Mouse (Mus musculus) hindbrain, postnatal 0 days (tissue): ENCODE results near the gene Lrrc3. TPM values are rescaled to one million over a fixed set of nuclear protein-coding genes. Genes with fewer than 3 reads are reported as not detected.

ENCODE experiments used
- ATAC-seq: fragments of 200-750 bp; cut with Nextera tagmentation; 2 replicates; pipeline ENCODE4 v1.8.0; 2017; ENCODE audit warnings: mild to moderate bottlenecking, moderate TSS enrichment, moderate library complexity
- DNase-seq: peaks from one replicate; pipeline ENCODE4 v3.0.0-alpha.2; 2015; ENCODE audit warnings: low spot score
- H3K27ac ChIP-seq: fragments of 300-500 bp; sonication (generic); 2 replicates; pipeline ENCODE4 v1.5.1; 2014; ENCODE audit warnings: mild to moderate bottlenecking
- H3K27me3 ChIP-seq: fragments of 300-500 bp; sonication (generic); 2 replicates; pipeline ENCODE4 v1.6.1; 2014; ENCODE audit warnings: low read length, mixed read lengths; ENCODE audit not compliant: insufficient read depth
- H3K36me3 ChIP-seq: fragments of 300-500 bp; sonication (generic); 2 replicates; pipeline ENCODE4 v1.6.1; 2014; ENCODE audit warnings: low read length, mixed read lengths; ENCODE audit not compliant: insufficient read depth
- H3K4me1 ChIP-seq: fragments of 300-500 bp; sonication (generic); 2 replicates; pipeline ENCODE4 v1.6.1; 2014; ENCODE audit warnings: antibody characterized with exemption, low read length, mixed read lengths; ENCODE audit not compliant: insufficient read depth
- H3K4me2 ChIP-seq: fragments of 300-500 bp; sonication (generic); 2 replicates; pipeline ENCODE4 v1.6.1; 2014; ENCODE audit warnings: low read depth, mild to moderate bottlenecking, low read length, moderate library complexity, mixed read lengths
- H3K4me3 ChIP-seq: fragments of 300-500 bp; sonication (generic); 2 replicates; pipeline ENCODE4 v1.5.1; 2014; ENCODE audit warnings: low read length
- H3K9ac ChIP-seq: fragments of 300-500 bp; sonication (generic); replicated peaks from 2 replicates; pipeline ENCODE4 v1.6.1; 2014; ENCODE audit warnings: mild to moderate bottlenecking, low read length, moderate library complexity, mixed read lengths
- H3K9me3 ChIP-seq: fragments of 300-500 bp; sonication (generic); 2 replicates; pipeline ENCODE4 v1.6.1; 2016; ENCODE audit warnings: low read length, mixed read lengths
- CTCF ChIP-seq: IDR thresholded peaks from 2 replicates; pipeline ENCODE4 v1.5.1; 2016; ENCODE audit warnings: antibody characterized with exemption, control low read depth, low read depth
- WGBS: fragments of 180-500 bp; shearing (Covaris S2); extraction: QIAGEN DNeasy Blood & Tissue Kit; methylation state at CpG from one replicate; pipeline ENCODE4 v1.1.7; 2014; 5-methylcytosine and 5-hydroxymethylcytosine counted together
- polyA plus RNA-seq: library from polyadenylated mRNA; unstranded; fragments of >200 nt; fragmentation: Nextera tagmentation; extraction: Ambion mirVana; gene quantifications from 2 replicates; pipeline ENCODE4 v1.2.1, GENCODE M21; 2015
- total RNA-seq: library from RNA; depleted of rRNA; stranded (reverse); fragments of >200 nt; gene quantifications from 2 replicates; pipeline ENCODE4 v1.2.3, GENCODE M21; 2014

The Lrrc3 gene
- total and polyA plus RNA-seq, 2 experiments from 2014 or later: 24.3 to 31.4 TPM

DNA sequence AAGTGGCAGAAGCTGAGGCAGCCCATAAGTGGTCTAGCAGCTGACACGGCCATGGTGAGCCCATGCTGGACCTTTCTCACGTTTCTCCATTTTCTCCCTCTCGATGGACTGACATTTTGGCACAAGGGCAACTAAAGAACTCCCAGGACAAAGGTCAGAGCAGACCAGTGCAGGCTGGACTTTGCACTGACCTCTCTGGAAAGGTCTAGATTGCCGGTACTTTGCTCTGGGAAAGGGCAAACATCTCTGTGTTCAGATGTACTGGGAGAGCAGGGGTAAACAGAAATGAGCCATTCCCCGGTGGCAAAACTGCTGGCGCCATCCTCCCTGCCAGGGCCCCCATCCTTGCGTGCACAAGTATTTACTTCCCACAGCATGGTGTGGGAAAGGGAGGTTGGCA is 2.2 kb downstream of the Lrrc3 start:
- Histone ChIP-seq H3K36me3 (no peaks in the 10 kb centered on the region), H3K4me3 (no peak overlapping the region), H3K9me3 (no peaks in the 10 kb centered on the region), H3K9ac (no peak overlapping the region), H3K27me3 (no peaks in the 10 kb centered on the region), H3K27ac (no peak overlapping the region), H3K4me2 (no peak overlapping the region), H3K4me1 (peaks cover 7% of the 10 kb centered on the region)
- no peak for TF ChIP-seq CTCF
- 66% methylated on average over 7 of the region's 7 CpGs for WGBS
- DNase-seq: no peak
- ATAC-seq: no peak

DNA sequence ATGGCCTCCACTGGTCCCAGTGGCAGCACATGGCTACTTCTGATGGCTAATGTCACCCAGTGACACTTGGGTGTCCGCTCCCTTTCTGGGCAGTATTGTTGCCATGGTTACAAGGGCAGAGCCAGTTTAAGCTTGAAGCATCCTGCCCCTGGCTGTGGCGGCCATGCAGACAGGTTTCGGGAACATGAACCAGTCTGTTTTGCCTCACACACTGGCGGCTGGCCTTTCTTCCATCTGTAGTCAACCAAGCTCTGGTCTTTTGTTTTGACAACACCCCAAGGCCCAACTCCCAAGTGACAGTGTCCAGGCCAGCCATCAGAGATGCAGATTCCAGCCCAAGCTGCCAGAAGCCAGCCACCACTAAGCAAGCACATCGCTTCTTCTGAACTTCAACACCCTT is 6.8 kb downstream of the Lrrc3 start:
- H3K27me3 ChIP-seq: no peaks in the 10 kb centered on the region
- WGBS: 52% methylated on average over 5 of the region's 5 CpGs
- peak overlapping the region; percentile 26; the same call in 1 of the 2 replicates for H3K27ac ChIP-seq
- no peaks in the 10 kb centered on the region for H3K9me3 ChIP-seq
- no peak overlapping the region for H3K9ac ChIP-seq
- DNase-seq (peak; percentile 26), ATAC-seq (peak; percentile 28; the same call in 1 of the 2 replicates)
- H3K36me3 ChIP-seq: no peaks in the 10 kb centered on the region
- no peak overlapping the region for H3K4me3 ChIP-seq
- H3K4me1 ChIP-seq: no peaks in the 10 kb centered on the region
- no peak overlapping the region for H3K4me2 ChIP-seq
- peak; percentile 25 for TF ChIP-seq CTCF

DNA sequence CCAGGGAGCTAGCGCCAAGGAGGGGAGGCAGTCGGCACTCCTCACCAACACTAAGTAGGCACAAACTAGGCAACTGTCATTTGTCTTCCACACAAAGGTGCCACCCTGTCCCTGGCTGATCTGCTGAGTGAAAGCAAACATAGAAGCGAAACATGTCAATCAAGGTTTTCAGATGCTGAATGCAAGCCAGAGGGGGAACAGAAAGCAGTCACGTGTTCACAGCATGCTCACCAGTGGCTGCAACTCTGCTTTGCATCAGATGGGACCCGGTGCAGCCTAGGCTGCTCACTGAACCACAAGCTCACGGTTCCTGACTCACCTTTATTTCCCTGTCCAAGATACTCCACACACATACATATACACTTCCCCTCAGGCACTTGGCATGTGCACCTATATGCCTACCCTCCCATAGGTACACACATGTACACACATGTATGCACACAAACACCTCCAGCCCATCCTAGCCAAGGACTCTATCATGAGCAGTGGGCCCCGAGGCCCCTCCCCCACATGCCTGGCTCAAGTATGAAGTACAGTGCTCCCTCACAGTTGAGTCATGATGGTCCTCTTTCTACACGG is 11.3 kb downstream of the Lrrc3 start:
- Histone ChIP-seq H3K9me3 (peaks cover 4% of the 10 kb centered on the region; the same call in 1 of the 2 replicates), H3K36me3 (no peaks in the 10 kb centered on the region), H3K4me3 (no peak overlapping the region), H3K4me1 (no peaks in the 10 kb centered on the region), H3K27me3 (no peaks in the 10 kb centered on the region), H3K9ac (no peak overlapping the region), H3K4me2 (no peak overlapping the region), H3K27ac (no peak overlapping the region)
- ATAC-seq (no peak), DNase-seq (no peak)
- no peak for TF ChIP-seq CTCF
- WGBS: 77% methylated on average over 8 of the region's 8 CpGs

DNA sequence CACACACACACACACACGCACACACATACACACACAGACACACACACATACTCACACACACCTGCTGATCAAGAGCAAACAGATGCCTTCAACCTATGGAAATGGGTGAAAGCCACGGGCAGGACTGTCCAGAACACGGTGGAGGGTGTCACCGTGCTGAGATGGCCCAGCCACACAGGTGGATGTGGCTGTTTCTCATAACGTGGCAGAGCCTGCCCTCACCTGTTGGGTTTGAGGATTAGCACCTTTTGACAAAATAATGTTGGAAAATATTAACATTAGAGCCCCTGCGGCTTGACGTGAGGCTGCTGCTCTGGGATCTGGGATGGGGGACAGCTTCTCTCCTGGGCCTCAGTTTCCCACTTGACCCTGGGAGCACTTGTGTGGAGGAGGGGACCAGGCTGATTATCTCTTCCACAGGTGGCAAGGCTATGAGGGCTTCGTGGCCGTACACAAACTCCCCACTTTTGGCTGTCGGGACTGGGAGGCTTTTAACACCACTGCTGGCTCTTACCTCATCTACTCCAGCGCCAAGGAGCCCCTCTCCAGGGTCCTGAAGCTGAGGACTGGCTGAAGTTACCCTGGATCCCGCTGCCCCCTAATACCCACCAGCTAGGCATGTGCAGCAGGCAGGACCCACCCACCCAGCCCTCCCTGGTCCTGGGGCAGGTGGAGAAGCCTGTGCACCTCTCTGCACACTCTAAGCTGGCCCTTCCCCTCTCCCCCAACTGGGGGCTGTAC is 16.2 kb downstream of the Lrrc3 start:
- no peaks in the 10 kb centered on the region for H3K36me3 ChIP-seq
- no peaks in the 10 kb centered on the region for H3K4me1 ChIP-seq
- peak; percentile 62 for TF ChIP-seq CTCF
- H3K27ac ChIP-seq: no peak overlapping the region
- H3K4me3 ChIP-seq: no peak overlapping the region
- H3K9ac ChIP-seq: no peak overlapping the region
- peaks cover 4% of the 10 kb centered on the region; the same call in 1 of the 2 replicates for H3K9me3 ChIP-seq
- no peaks in the 10 kb centered on the region for H3K27me3 ChIP-seq
- no peak overlapping the region for H3K4me2 ChIP-seq
- WGBS: 53% methylated on average over 12 of the region's 12 CpGs
- ATAC-seq: no peak
- peak; percentile 44 for DNase-seq

DNA sequence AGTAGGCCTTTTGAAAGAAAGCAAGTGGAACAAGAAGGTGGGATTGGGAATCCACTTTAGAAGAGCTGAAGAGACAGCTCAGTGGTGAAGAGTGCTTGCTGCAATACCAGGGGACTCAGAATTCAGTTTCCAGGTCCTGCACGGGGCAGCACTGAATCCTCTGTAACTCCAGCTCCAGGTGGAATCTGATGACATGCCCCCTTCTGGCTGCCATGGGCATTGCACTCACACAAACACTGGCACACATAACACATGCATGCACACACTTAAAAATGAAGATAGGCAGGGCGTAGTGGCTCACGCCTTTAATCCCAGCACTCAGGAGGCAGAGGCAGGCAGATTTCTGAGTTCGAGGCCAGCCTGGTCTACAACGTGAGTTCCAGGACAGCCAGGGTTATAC is 19.8 kb downstream of the Lrrc3 start:
- no peak overlapping the region for H3K4me2 ChIP-seq
- WGBS: 90% methylated on average over 5 of the region's 5 CpGs
- TF ChIP-seq CTCF: peak; percentile 28
- no peaks in the 10 kb centered on the region for H3K36me3 ChIP-seq
- no peak for ATAC-seq
- no peaks in the 10 kb centered on the region for H3K27me3 ChIP-seq
- no peaks in the 10 kb centered on the region for H3K4me1 ChIP-seq
- no peaks in the 10 kb centered on the region for H3K9me3 ChIP-seq
- no peak overlapping the region for H3K27ac ChIP-seq
- H3K9ac ChIP-seq: no peak overlapping the region
- DNase-seq: no peak
- H3K4me3 ChIP-seq: no peak overlapping the region

DNA sequence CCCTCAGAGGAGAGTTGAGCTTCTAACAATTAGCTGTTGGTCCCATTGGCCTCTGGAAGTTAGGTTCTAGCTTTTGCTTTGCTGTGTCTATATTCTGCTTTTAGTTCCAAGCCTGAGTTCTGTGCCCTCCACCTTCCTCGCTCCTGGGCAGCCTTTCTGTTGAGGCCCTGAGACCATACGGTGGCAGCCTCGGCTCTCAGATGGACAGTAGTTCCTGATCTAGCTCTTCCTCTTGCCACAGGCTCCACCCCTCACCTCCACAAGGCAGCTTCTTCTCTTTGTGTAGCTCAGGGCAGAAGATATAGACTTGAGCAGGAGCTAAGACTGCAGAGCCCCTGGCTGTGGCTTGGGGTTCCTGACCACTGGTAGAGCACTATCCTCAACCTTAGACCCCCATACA is 22.0 kb downstream of the Lrrc3 start:
- WGBS: 79% methylated on average over 3 of the region's 3 CpGs
- Histone ChIP-seq H3K9ac (no peak overlapping the region), H3K4me3 (no peak overlapping the region), H3K4me2 (no peak overlapping the region), H3K36me3 (no peaks in the 10 kb centered on the region), H3K27ac (no peak overlapping the region), H3K4me1 (no peaks in the 10 kb centered on the region), H3K9me3 (no peaks in the 10 kb centered on the region), H3K27me3 (no peaks in the 10 kb centered on the region)
- DNase-seq: no peak
- ATAC-seq: no peak
- no peak for TF ChIP-seq CTCF

DNA sequence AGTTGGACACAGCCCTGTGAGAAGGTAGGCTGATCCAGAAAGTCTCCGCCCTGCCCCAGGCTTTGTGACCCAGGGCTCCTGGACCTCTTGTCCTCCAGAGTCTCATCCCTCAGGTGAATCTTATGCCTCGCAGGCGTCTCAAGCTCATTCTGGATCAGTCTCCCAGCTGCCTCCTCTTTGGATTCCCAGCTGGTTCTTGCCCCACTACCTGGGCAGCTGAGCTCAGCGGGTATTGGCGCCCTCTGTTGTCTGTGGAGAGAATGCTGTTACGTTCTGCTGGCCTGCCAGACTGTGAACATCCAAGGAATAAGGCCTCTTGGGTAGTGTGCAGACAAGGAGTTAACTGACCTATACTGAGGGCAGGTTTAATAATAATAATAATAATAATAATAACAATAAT is 23.4 kb downstream of the Lrrc3 start:
- Histone ChIP-seq H3K9me3 (no peaks in the 10 kb centered on the region), H3K27me3 (no peaks in the 10 kb centered on the region), H3K4me1 (no peaks in the 10 kb centered on the region), H3K4me2 (no peak overlapping the region), H3K4me3 (no peak overlapping the region), H3K27ac (no peak overlapping the region), H3K9ac (no peak overlapping the region), H3K36me3 (no peaks in the 10 kb centered on the region)
- WGBS: 64% methylated on average over 6 of the region's 6 CpGs
- DNase-seq: no peak
- TF ChIP-seq CTCF: peak; percentile 45
- ATAC-seq: no peak
